Mouse (Mus musculus) heart, adult 9 months (tissue): Measurements from ENCODE around the gene Obox6.

Experiments
- DNase-seq, 2 experiments: peaks; one replicate each; pipeline ENCODE4 v3.0.0; 2022; ENCODE audit warnings: low spot score in 2 of 2

The Obox6 gene

DNA sequence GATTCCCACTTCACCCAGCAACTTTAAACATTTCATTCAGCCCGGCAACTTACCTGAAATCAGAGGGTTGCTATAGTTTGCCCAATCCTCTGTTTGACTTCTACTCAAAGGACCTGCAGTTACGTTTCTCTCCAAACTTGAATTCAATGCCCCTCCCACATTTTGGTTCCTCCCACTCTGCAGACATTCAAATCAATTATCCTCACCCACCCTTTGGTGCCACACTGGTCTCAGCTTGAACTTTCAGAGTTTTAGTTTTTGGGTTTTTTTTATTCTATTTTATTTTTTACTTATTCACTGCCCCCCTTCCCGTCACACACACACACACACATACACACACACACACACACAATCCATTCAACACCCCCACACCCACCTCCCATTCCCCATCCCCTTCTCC is at the start of gene Obox6:
TSS of gene Obox6 (minus strand) at position 101 of the 400 bp plus-strand sequence.
- DNase-seq: no peak

DNA sequence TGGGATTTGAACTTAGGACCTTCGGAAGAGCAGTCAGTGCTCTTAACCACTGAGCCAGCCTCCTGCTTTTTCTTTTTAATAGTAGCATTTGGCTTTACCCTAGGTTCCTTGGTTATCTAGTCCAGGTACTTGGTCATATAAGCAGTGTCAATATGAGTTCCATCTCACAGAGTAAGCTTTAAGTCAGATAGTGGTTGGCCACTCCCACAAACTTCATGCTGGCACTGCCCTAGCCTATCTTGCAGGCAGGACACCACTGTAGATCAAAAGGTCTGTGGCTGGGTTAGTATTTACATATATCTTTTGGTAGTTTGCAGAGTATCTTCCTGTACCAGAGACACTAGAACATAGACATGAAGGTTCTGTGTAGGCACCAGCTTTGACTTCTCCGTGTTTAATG is 44.6 kb upstream of the Obox6 start:
- DNase-seq: no peak

DNA sequence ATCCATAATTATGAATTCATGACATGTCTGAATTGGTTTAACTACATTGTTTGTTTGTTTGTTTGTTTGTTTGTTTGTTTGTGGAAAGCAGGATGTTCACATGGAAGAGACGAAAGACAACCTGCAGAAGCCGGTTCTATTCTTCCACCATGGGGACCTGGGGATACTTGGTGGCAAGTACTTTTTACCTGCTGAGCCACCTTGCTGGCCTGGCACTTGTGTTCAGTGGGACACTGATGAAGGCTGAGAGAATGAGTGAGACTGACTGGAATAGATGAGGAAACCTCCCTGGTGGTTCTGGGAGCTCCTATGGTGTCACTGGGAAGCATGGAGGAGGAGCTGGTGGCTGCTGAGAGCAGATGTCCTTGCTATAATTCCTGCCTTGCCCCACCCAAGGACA is 42.8 kb upstream of the Obox6 start, which contains the start of gene Crxos:
TSS of gene Crxos (plus strand) at position 301 of the 400 bp plus-strand sequence.
- DNase-seq: no peak

DNA sequence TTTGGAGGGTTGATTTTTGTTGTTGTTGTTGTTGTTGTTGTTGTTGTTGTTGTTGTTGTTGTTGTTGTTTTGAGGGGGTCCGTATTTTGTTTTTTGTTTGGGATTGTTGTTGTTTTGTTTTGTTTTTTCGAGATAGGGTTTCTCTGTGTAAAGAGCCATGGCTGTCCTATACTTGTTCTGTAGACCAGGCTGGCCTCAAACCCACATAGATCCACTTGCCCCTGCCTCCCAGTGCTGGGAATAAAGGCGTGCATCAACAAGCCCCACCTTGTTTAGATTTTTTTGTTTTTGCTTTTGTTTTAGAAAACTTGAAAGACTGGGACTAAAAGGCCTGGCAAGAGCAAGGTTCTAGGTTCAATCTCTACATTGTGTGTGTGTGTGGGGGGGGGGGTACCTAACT is 42.4 kb upstream of the Obox6 start:
- no peak for DNase-seq

DNA sequence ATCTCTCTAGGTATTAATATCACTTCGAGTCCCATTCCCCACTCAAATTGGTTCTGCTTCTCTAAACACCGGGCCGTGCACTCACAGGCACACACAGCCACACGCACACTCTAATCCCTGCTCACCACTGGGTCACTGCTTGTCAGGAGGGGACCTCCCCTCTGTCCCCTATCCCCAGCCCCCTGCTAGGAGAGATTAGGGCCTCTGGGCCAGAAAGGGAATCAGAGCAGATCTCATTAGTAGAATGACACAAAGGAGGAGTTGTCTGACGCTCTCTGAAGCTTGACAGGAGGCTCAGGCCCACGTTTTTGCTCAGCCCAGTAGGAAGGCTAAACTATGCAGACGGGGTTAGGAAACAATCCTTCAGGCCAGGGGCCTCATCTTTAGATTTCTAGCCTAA is 41.9 kb upstream of the Obox6 start:
- no peak for DNase-seq

DNA sequence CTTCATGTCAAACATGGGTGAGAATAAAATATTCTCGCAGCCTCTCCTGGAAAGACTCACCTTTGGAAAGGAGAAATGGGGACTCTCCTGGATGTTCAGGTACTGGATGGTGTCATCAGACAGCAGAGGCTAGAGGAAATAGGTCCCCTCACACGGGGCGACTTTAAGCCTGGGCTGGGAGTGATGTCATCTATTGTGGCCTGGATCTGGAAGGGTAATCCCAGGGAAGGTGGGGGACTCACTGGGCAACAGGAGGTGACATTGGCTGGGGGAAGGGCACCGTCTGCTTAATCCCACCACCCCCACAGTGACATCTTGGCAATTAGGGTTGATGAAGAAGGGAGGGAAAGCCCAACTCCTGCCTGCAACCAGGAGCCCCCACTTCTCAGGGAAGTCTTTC is 40.3 kb upstream of the Obox6 start, which contains the start of gene Crx:
TSS of gene Crx (minus strand) at position 213 of the 400 bp plus-strand sequence.
- no peak for DNase-seq

DNA sequence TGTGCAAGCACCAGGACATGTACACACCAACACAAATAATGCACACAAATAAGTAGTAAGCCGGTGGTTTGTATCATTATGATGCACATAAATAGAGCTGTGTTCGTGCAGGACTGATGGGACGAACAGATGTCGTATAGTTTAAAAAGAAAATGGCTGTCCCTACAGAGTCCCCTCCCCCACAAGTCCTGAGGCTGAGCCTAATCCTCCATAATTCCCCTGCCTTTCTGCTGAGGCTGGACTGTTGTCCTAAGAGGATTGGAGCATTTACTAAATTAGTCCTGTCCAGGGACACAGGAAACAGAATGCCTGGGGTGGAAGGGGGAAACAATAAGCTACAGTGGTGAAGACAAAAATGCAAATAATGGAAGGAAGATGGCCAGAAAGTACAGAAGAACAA is 24.6 kb upstream of the Obox6 start:
- no peak for DNase-seq

DNA sequence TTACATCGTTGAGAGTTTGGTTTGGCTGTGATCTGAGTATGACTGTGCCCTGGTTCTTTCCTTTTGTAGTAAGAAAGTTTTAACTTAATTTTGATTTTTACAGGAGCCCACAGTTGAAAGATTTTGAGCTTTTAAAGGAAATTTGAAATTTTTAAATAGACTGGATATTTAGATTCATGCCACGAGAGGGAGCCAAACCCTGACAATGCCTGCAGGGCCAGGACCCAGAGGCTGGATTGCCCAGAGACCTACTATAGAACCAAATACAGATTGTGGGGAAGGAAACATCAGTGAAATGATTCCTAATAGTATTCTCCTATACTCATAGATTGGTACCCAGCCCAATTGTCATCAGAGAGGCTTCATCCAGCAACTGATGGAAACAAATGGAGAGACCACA is 20.2 kb upstream of the Obox6 start:
- no peak for DNase-seq
